Mouse (Mus musculus): Measurements from ENCODE around the gene Pigz. TPM values are rescaled to one million over a fixed set of nuclear protein-coding genes. Genes with fewer than 3 reads are reported as not detected.
"Not testable (repeated sequence)": the region's sequence is repeated elsewhere in the genome, so short reads cannot be mapped to it uniquely, and the experiment has no call there.

The Pigz gene
- polyA plus RNA-seq, 2 experiments from 2014 or later = 0.44 to 0.64 TPM

DNA sequence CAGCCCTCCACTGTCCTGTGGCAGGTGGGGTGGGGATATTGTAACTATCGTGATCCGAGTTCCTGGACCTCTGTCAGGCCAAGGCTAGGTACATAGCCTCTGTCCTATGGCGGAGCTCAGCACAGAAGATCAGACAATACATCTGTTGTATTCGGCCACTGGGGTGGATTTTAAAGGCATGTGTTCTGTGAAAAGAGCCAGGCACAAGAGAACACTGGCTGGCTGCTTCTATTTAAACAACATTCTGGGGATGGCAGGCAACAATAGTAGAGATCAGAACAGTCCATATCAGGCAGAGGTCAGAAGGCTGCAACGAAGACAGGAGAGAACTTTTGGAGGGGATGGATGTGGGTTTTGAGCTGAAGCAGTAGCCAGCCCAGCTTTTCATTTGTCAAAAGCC, 1.4 kb upstream of the Pigz start:
- no peak for ATAC-seq

DNA sequence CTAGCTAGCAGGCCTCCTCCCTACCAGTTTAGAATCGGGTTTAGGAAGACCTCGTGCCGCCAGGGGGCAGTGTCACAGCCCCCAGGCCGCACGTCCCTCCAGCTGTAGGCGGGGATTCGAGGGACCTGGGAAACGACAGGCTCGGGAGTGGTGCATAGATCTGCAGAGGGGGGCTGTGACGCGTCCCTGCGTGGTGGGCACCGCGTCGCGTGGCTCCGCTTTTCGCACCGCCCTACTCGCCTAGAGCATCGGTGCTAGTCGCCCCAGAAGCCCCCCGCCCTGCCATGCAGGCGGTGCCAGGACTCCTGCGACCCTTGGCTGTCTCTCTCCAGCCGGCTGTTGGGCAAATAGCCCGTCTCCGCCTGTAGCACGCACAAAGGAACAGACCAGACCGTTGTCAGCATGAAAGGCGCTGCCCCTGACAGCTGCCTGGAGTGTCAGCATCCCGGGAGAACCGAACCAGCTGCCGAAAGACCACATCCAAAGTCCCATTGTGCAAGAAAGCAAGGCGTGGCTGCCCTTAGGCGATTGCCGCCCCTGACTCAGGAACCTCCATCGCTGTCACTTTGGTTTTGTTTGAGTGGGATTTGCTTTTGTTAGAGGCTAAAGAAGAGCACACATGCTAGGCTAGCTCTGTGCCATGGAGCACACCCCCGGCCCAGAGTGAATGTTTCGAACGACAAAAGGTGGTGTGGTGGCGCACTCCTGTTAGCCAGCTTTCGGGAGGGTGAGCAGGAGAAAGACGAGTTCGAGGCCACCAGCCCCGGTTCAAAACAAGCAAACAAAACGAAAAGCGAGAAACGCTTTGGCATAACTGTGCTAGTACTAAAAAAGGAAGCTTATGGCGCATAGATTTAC, 582 bp upstream of the Pigz start:
- peak; percentile 51 for ATAC-seq

GRCm38 (mm10) chr16:31934550-31935010, 929 bp downstream of the Pigz start:
- ATAC-seq = no peak

GRCm38 (mm10) chr16:31935091-31935979, 1.7 kb downstream of the Pigz start:
- peak; percentile 42 for ATAC-seq

DNA sequence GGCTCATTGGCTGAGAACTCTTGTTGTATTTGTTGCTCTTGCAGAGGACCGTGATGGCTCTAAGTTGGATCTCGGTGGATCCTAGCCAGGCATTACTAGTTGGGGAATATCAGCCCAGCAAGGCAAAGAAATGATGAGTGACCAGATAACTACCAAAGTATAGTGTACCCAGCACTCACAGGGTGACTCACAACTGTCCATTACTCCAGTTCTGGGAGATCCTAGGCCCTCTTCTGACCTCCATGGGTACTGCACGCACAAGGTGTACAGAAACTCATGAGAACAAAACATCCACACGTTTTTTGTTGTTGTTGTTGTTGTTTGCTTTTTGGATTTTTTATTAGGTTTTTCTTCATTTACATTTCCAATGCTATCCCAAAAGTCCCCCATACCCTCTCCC, 2.9 kb downstream of the Pigz start:
- no peak for ATAC-seq

GRCm38 (mm10) chr16:31938856-31939255, 5.2 kb downstream of the Pigz start:
- ATAC-seq = no peak

GRCm38 (mm10) chr16:31940586-31940985, 6.9 kb downstream of the Pigz start:
- peak; percentile 38 for ATAC-seq

DNA sequence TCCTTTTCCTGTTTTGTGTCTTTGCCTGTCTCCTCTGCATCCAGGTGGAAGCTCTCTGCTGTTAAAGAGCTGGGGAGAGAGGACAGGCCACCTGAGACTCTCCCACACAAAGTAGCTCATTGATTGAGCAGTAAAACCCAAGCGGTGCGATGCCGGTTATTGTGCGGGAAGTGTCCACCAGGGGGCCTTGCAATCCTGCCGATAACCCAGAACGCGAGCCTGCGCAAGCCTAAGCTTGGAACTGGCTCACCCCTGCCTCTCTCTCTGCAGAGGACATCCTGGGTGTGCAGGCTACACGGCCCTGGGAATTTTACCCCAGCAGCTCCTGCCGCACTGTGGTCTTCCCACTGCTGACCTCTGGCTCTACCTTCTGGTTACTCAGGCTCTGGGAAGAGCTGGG, 10.3 kb downstream of the Pigz start:
- ATAC-seq = peak; percentile 52

- ATAC-seq = no peak
Observed at GRCm38 (mm10) chr16:31944698-31945255, 11.1 kb downstream of the Pigz start.

DNA sequence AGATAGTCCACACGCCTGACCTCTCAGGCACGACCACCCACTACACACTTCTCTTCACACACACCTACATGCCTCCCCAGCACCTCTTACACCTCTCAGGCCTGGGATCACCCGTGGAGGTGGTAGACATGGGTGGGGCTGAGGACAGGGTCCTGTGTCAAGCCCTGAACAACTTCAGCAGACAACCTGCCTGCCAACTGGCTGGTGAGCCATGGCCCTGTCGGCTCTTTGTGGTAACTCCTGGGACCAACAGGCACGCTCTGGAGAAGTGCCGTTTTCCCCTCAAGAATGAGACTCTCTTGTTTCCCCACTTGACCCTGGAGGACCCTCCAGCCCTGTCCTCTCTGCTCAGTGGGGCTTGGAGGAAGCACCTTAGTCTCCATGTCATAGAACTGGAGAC, 11.7 kb downstream of the Pigz start:
- ATAC-seq = no peak

- not testable (repeated sequence) for ATAC-seq
Observed at GRCm38 (mm10) chr16:31945986-31946385, 12.3 kb downstream of the Pigz start.

DNA sequence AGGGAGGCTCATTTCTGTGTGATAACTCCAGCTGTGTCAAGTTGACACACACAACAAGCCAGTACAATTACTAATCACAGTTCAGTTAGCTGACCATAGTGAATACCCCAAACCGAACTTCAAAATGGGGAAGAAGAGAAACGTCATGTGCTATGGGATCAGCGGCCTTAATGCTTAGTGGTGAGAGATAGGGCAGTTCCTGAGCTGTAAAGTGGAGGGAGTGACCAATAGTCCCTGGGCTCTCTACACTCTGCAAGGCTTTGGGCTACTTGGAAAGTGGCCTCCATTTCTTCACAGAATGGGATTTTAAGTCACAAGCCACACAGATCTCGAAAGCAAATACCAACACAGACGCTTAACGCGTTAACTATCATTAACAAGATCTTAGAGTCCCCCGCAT, 13.7 kb downstream of the Pigz start:
- ATAC-seq = no peak

DNA sequence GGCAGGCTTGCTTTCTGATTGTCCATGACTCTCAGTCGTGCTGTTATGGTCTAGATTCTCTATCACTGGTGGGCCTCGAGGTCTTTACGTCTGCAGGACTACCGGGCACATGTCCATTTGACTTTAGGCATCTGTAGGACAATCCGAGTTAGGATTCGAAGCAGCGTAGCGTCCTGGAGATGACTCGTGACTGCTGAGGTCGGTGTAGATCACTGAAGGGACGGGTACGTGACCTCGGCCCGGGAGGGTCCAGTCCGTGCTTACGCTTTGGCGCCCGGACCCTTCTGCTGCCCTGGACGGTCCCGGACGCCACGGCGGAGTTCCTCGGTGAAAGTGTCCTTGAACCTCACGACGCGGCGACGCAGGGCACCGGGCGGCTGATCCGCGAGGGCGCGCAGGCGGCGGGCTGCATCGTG, 14.3 kb downstream of the Pigz start:
- ATAC-seq = peak; percentile 18

DNA sequence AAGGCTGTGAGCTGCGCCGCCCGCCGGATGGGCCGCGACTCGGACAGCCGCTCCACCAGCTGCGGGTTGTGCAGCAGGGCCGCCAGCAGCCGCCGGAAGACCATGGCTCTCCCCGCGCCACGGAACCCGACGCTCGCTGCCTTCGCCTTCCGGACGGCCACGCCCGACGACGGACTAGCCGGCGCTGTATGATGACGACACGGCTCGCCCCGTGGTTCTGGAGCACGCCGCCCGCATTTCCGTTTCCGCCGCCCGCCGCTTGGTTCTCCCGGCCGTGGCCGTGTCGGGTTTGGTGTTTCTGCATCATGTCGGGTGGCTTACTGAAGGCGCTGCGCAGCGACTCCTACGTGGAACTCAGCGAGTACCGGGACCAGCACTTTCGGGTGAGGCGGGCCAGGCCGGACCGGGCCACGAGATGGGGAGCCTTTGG, 14.7 kb downstream of the Pigz start, which contains the start of the genes 0610012G03Rik and Ncbp2:
Gene 0610012G03Rik (minus strand): TSS at position 150 of the 430 bp plus-strand sequence.
Gene Ncbp2 (plus strand): TSS at position 169 of the 430 bp plus-strand sequence.
- ATAC-seq = peak; percentile 73

GRCm38 (mm10) chr16:31963224-31963623, 29.6 kb downstream of the Pigz start:
- ATAC-seq = no peak

GRCm38 (mm10) chr16:31975258-31975657, 41.6 kb downstream of the Pigz start:
- ATAC-seq = no peak

DNA sequence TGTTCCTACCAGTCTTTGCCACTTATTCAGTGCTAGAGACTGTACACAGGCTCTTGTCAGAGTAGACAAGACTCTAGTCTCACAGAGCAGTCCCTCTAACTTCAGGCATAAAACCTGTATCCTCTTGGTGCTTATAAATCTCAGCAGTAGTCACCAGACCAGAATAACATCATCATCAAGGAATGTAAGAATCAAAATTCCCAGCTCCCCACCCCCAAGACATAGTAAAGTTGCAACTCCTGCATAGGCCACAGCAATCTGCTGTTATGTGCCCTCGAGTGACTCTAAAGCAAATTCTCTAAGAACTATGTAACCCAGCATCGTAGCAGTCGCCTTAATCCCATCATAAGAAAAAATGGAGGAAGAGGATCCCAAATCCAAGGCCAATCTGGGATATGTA, 45.9 kb downstream of the Pigz start:
- ATAC-seq = no peak

- no peak for ATAC-seq
Observed at GRCm38 (mm10) chr16:31980946-31981345, 47.3 kb downstream of the Pigz start.

GRCm38 (mm10) chr16:31992039-31992438, 58.4 kb downstream of the Pigz start:
- ATAC-seq = no peak

DNA sequence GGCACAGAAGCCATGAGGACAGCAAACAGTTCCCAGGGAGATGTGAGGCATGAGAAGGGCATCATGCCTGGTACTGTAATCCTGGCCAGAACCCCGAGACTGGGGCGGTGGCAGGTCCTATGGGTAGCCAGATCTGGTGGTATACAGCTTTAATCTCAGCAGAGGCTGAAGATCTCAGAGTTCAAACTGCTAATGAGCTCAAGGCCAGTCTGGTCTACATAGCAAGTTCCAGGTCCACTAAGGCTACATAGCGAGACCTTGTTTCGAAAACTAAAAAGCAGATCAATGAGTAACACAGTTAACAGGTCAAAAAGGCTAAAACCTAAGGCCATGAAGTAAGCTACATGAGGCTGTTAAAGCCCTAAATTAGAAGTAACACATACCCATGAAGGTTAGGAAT, 59.5 kb downstream of the Pigz start:
- ATAC-seq = no peak

- no peak for ATAC-seq
Observed at GRCm38 (mm10) chr16:31993946-31994345, 60.3 kb downstream of the Pigz start.

Measured in activated CD4-positive, CD25-positive, alpha-beta regulatory T cell, adult 4 months (primary cell).